Mouse (Mus musculus) neural tube, embryonic 14.5 days (tissue): Measurements from ENCODE around the gene Il25. TPM values are rescaled to one million over a fixed set of nuclear protein-coding genes. Genes with fewer than 3 reads are reported as not detected.

Experiments used
- ATAC-seq: fragments of 200-750 bp; cut with Nextera tagmentation; 2 replicates; pipeline ENCODE4 v1.8.0; 2017; ENCODE audit warnings: low read depth, mild to moderate bottlenecking, moderate TSS enrichment, moderate library complexity
- H3K27ac ChIP-seq: fragments of 300-500 bp; sonication (generic); 2 replicates; pipeline ENCODE4 v1.5.1; 2014; ENCODE audit warnings: low read depth, mild to moderate bottlenecking, control low read depth, low read length, moderate library complexity, mixed read lengths
- H3K27me3 ChIP-seq: fragments of 300-500 bp; sonication (generic); 2 replicates; pipeline ENCODE4 v1.6.1; 2014; ENCODE audit warnings: low read length; ENCODE audit not compliant: control insufficient read depth, insufficient read depth
- H3K36me3 ChIP-seq: fragments of 300-500 bp; sonication (generic); 2 replicates; pipeline ENCODE4 v1.6.1; 2014; ENCODE audit warnings: low read length, mixed read lengths; ENCODE audit not compliant: control insufficient read depth, insufficient read depth
- H3K4me1 ChIP-seq: fragments of 300-500 bp; sonication (generic); 2 replicates; pipeline ENCODE4 v1.6.1; 2014; ENCODE audit warnings: low read length; ENCODE audit not compliant: control insufficient read depth, insufficient read depth
- H3K4me2 ChIP-seq: fragments of 300-500 bp; sonication (generic); 2 replicates; pipeline ENCODE4 v1.6.1; 2014; ENCODE audit warnings: mild to moderate bottlenecking, low read depth, low read length, control low read depth
- H3K4me3 ChIP-seq: fragments of 300-500 bp; sonication (generic); 2 replicates; pipeline ENCODE4 v1.5.1; 2014; ENCODE audit warnings: low read depth, low read length, control low read depth, mixed read lengths
- H3K9ac ChIP-seq: fragments of 300-500 bp; sonication (generic); replicated peaks from 2 replicates; pipeline ENCODE4 v1.6.1; 2014; ENCODE audit warnings: low read depth, mild to moderate bottlenecking, control low read depth, low read length, mixed read lengths
- H3K9me3 ChIP-seq: fragments of 300-500 bp; sonication (generic); 2 replicates; pipeline ENCODE4 v1.6.1; 2016; ENCODE audit warnings: low read length; ENCODE audit not compliant: control insufficient read depth
- WGBS: fragments of 180-500 bp; shearing (Covaris S2); extraction: QIAGEN DNeasy Blood & Tissue Kit; methylation state at CpG from one replicate; pipeline ENCODE4 v1.1.7; 2014; 5-methylcytosine and 5-hydroxymethylcytosine counted together
- polyA plus RNA-seq: library from polyadenylated mRNA; unstranded; fragments of >200 nt; fragmentation: Nextera tagmentation; extraction: Ambion mirVana; gene quantifications from 2 replicates; pipeline ENCODE4 v1.2.1, GENCODE M21; 2014

Gene Il25
- polyA plus RNA-seq, 1 experiment from 2014 or later = 0.39 TPM

GRCm38 (mm10) chr14:54900383-54900782, 32.1 kb upstream of the Il25 start:
- Histone ChIP-seq H3K4me2 (no peak overlapping the region), H3K4me1 (0 out of 2 replicates have a peak, but pooled peaks cover 6% of the 10 kb centered on the region), H3K9me3 (no peaks in the 10 kb centered on the region), H3K36me3 (peaks cover 38% of the 10 kb centered on the region), H3K27ac (no peak overlapping the region), H3K9ac (no peak overlapping the region), H3K4me3 (no peak overlapping the region), H3K27me3 (no peaks in the 10 kb centered on the region)
- WGBS = 0% methylated on average over 3 of the region's 3 CpGs
- ATAC-seq = peak; percentile 75

GRCm38 (mm10) chr14:54903641-54904040, 28.9 kb upstream of the Il25 start:
- ATAC-seq = no peak
- 93% methylated on average over 4 of the region's 4 CpGs for WGBS

GRCm38 (mm10) chr14:54908682-54909081, 23.8 kb upstream of the Il25 start:
- peaks cover 51% of the 10 kb centered on the region for H3K36me3 ChIP-seq
- 83% methylated on average over 7 of the region's 7 CpGs for WGBS
- no peak overlapping the region for H3K9ac ChIP-seq

More at GRCm38 (mm10) chr14:54903641-54904040, 28.9 kb upstream of the Il25 start:
- Histone ChIP-seq H3K4me1 (no peaks in the 10 kb centered on the region), H3K9me3 (no peaks in the 10 kb centered on the region), H3K27ac (no peak overlapping the region), H3K9ac (no peak overlapping the region), H3K4me2 (no peak overlapping the region), H3K27me3 (no peaks in the 10 kb centered on the region), H3K36me3 (peaks cover 36% of the 10 kb centered on the region), H3K4me3 (no peak overlapping the region)

GRCm38 (mm10) chr14:54912109-54912850, 20.2 kb upstream of the Il25 start:
- peak overlapping the region; percentile 96 for H3K4me2 ChIP-seq
- H3K27ac ChIP-seq = peak overlapping the region; percentile 93
- peak overlapping the region; percentile 88 for H3K4me3 ChIP-seq
- peaks cover 35% of the 10 kb centered on the region for H3K36me3 ChIP-seq
- ATAC-seq = peak; percentile 70
- 2% methylated on average over 62 of the region's 69 CpGs for WGBS
- H3K27me3 ChIP-seq = no peaks in the 10 kb centered on the region
- H3K9me3 ChIP-seq = no peaks in the 10 kb centered on the region
- peaks cover 20% of the 10 kb centered on the region; the same call in 1 of the 2 replicates for H3K4me1 ChIP-seq
- peak overlapping the region; percentile 97 for H3K9ac ChIP-seq

More at GRCm38 (mm10) chr14:54908682-54909081, 23.8 kb upstream of the Il25 start:
- Histone ChIP-seq H3K4me2 (no peak overlapping the region), H3K9me3 (no peaks in the 10 kb centered on the region), H3K4me3 (no peak overlapping the region), H3K27ac (no peak overlapping the region), H3K4me1 (peaks cover 18% of the 10 kb centered on the region; the same call in 1 of the 2 replicates), H3K27me3 (no peaks in the 10 kb centered on the region)
- ATAC-seq = no peak

- peak within 1 kb of the TSS; percentile 93 for H3K27ac ChIP-seq
- under 1% methylated on average over 24 of the region's 28 CpGs for WGBS
- H3K9me3 ChIP-seq = no peaks in the 10 kb centered on the region
- peaks cover 29% of the 10 kb centered on the region for H3K36me3 ChIP-seq
- peak within 1 kb of the TSS; percentile 96 for H3K4me2 ChIP-seq
- peak within 1 kb of the TSS; percentile 88 for H3K4me3 ChIP-seq
- peak; percentile 98 for ATAC-seq
- H3K4me1 ChIP-seq = peaks cover 20% of the 10 kb centered on the region; the same call in 1 of the 2 replicates
- H3K27me3 ChIP-seq = no peaks in the 10 kb centered on the region
- H3K9ac ChIP-seq = peak within 1 kb of the TSS; percentile 97
These were observed 19.6 kb upstream of the Il25 start, which contains the start of gene Slc22a17 for GRCm38 (mm10) chr14:54912886-54913285. TSS of gene Slc22a17 (minus strand) at chr14:54913132.

- no peak for ATAC-seq
- 16% methylated on average over 10 of the region's 10 CpGs for WGBS
These were observed 19.2 kb upstream of the Il25 start for GRCm38 (mm10) chr14:54913343-54913742.

GRCm38 (mm10) chr14:54920076-54920685, 12.3 kb upstream of the Il25 start:
- H3K36me3 ChIP-seq = peaks cover 6% of the 10 kb centered on the region; the same call in 1 of the 2 replicates
- no peak overlapping the region for H3K4me3 ChIP-seq
- H3K4me1 ChIP-seq = peaks cover 1% of the 10 kb centered on the region; the same call in 1 of the 2 replicates
- no peak overlapping the region for H3K4me2 ChIP-seq
- H3K9me3 ChIP-seq = no peaks in the 10 kb centered on the region; the same call in 1 of the 2 replicates
- WGBS = 92% methylated on average over 16 of the region's 16 CpGs
- H3K27me3 ChIP-seq = no peaks in the 10 kb centered on the region
- no peak for ATAC-seq
- no peak overlapping the region for H3K27ac ChIP-seq
- H3K9ac ChIP-seq = no peak overlapping the region

More at GRCm38 (mm10) chr14:54913343-54913742, 19.2 kb upstream of the Il25 start:
- H3K9ac ChIP-seq = peak overlapping the region; percentile 97
- peak overlapping the region; percentile 88 for H3K4me3 ChIP-seq
- H3K4me2 ChIP-seq = peak overlapping the region; percentile 96
- peaks cover 24% of the 10 kb centered on the region for H3K36me3 ChIP-seq
- H3K27ac ChIP-seq = peak overlapping the region; percentile 93
- no peaks in the 10 kb centered on the region for H3K27me3 ChIP-seq
- H3K4me1 ChIP-seq = peaks cover 20% of the 10 kb centered on the region; the same call in 1 of the 2 replicates
- H3K9me3 ChIP-seq = no peaks in the 10 kb centered on the region

- H3K4me1 ChIP-seq = peaks cover 8% of the 10 kb centered on the region; the same call in 1 of the 2 replicates
- peak overlapping the region; percentile 52 for H3K27ac ChIP-seq
- peak overlapping the region; percentile 72; the same call in 1 of the 2 replicates for H3K9ac ChIP-seq
- H3K9me3 ChIP-seq = no peaks in the 10 kb centered on the region; the same call in 1 of the 2 replicates
- ATAC-seq = peak; percentile 45; the same call in 1 of the 2 replicates
- peak overlapping the region; percentile 98 for H3K4me2 ChIP-seq
- H3K36me3 ChIP-seq = no peaks in the 10 kb centered on the region
- WGBS = 6% methylated on average over 7 of the region's 7 CpGs
- no peaks in the 10 kb centered on the region for H3K27me3 ChIP-seq
- H3K4me3 ChIP-seq = peak overlapping the region; percentile 44
These were observed 7.7 kb upstream of the Il25 start for GRCm38 (mm10) chr14:54924641-54925348.
